Mouse (Mus musculus): ENCODE results near the gene Tspan18. TPM values are rescaled to one million over a fixed set of nuclear protein-coding genes. Genes with fewer than 3 reads are reported as not detected.

The Tspan18 gene
- polyA plus RNA-seq, 2 experiments = 2.2 to 2.3 TPM

DNA sequence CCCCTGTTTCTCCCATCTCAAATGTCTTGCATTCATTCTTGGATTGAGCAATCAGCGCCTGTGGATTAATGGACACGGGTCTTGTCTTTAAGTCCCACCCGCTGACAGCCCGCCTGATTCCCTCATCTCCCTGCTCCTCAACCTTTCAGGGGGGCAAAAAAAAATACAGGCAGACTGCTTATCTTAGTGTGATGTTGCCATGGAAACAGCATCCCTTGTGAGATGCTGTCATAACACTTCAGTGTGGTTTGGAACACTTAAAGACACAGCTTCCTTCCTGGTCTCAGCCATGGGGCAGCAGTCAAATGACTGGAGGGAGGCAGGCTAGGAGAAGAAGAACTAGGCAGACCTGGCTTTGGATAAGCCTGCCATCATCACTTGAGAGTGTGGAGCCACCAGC is 47.0 kb downstream of the Tspan18 start:
- no peak for ATAC-seq (ENCODE audit: insufficient read depth)

DNA sequence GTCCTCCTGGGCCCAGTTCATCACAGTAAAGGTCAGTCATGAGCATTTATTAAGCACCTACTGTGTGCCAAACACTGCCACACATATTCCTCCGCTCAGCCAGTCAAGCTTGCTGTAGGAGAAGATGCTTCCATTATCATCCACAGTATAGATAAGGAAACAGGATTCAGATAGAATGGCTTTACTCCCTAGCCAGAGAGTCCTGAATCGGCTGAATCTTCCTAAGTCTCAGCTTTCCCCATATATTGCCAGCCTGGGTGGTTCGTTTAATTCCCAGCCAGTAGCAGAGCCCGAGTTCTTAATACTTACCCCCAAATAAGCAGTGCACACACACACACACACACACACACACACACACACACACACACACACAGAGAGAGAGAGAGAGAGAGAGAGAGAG is 47.6 kb downstream of the Tspan18 start:
- ATAC-seq (ENCODE audit: insufficient read depth) = no peak
- no peak overlapping the region for H3K4me3 ChIP-seq (ENCODE audit: insufficient read depth in 1 of 2, low read depth in 2 of 2, low read length in 2 of 2)
- peaks cover 0 to 7% of the 10 kb centered on the region in 2 experiments; a peak in 2 of 4 replicates for H3K4me1 ChIP-seq (replicated peaks; ENCODE audit: control insufficient read depth in 2 of 2, insufficient read depth in 2 of 2, low read length in 1 of 2)

More for the DNA sequence above, 47.0 kb downstream of the Tspan18 start:
- Histone ChIP-seq H3K9ac (replicated peaks) (no peak overlapping the region), H3K4me3 (ENCODE audit: insufficient read depth in 1 of 2, low read depth in 2 of 2, low read length in 2 of 2) (no peak overlapping the region), H3K9me3 (ENCODE audit: control insufficient read depth, low read length) (no peaks in the 10 kb centered on the region), H3K27me3 (ENCODE audit: control insufficient read depth, insufficient read depth, low read length) (no peaks in the 10 kb centered on the region), H3K4me1 (replicated peaks; ENCODE audit: control insufficient read depth in 2 of 2, insufficient read depth in 2 of 2, low read length in 1 of 2) (peaks cover 0 to 7% of the 10 kb centered on the region in 2 experiments; a peak in 2 of 4 replicates), H3K4me2 (ENCODE audit: low read depth) (no peak overlapping the region), H3K27ac (no peak overlapping the region), H3K36me3 (replicated peaks; ENCODE audit: control insufficient read depth, insufficient read depth, low read depth) (no peaks in the 10 kb centered on the region)
- DNase-seq (ENCODE audit: low read depth in 3 of 3, low spot score in 3 of 3) = no peak
- TF ChIP-seq CTCF (IDR thresholded peaks at IDR 0.05; ENCODE audit: low read depth) (no peak), EP300 (IDR thresholded peaks at IDR 0.05; ENCODE audit: low read depth) (no peak)
- 68% methylated on average over 4 of the region's 4 CpGs for WGBS (ENCODE audit: insufficient replicate concordance)

DNA sequence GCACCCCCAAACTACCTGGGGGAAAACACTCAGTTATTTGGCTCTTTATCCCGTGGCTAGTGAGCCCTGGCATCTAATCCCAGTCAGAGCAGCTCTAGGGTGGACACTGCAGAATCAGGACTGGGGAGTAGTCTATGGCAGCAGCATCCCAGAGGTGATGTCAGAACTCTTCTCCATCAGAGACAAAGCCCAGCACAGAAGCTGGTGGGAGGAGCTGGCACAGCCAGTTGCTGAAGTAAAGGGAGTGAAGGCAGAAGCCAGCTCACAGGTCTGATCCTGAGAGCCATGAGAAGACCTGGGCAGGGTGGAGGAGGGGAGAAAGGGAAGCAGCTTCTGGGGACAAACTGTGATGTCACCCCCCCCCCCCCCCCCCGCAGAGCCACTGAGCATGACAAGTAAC is 48.0 kb downstream of the Tspan18 start:
- Histone ChIP-seq H3K9me3 (ENCODE audit: control insufficient read depth, low read length) (no peaks in the 10 kb centered on the region), H3K4me3 (ENCODE audit: insufficient read depth in 1 of 2, low read depth in 2 of 2, low read length in 2 of 2) (no peak overlapping the region), H3K4me1 (replicated peaks; ENCODE audit: control insufficient read depth in 2 of 2, insufficient read depth in 2 of 2, low read length in 1 of 2) (peaks cover 0 to 7% of the 10 kb centered on the region in 2 experiments; a peak in 2 of 4 replicates), H3K4me2 (ENCODE audit: low read depth) (no peak overlapping the region), H3K9ac (replicated peaks) (no peak overlapping the region), H3K27me3 (ENCODE audit: control insufficient read depth, insufficient read depth, low read length) (no peaks in the 10 kb centered on the region), H3K27ac (no peak overlapping the region), H3K36me3 (replicated peaks; ENCODE audit: control insufficient read depth, insufficient read depth, low read depth) (no peaks in the 10 kb centered on the region)
- TF ChIP-seq EP300 (IDR thresholded peaks at IDR 0.05; ENCODE audit: low read depth) (no peak), CTCF (IDR thresholded peaks at IDR 0.05; ENCODE audit: low read depth) (no peak)
- DNase-seq (ENCODE audit: low read depth in 3 of 3, low spot score in 3 of 3) = no peak
- WGBS (ENCODE audit: insufficient replicate concordance) = 33% methylated on average over 2 of the region's 2 CpGs
- ATAC-seq (ENCODE audit: insufficient read depth) = no peak

More for the DNA sequence above, 47.6 kb downstream of the Tspan18 start:
- no peaks in the 10 kb centered on the region for H3K27me3 ChIP-seq (ENCODE audit: control insufficient read depth, insufficient read depth, low read length)
- H3K4me2 ChIP-seq (ENCODE audit: low read depth) = no peak overlapping the region
- H3K36me3 ChIP-seq (replicated peaks; ENCODE audit: control insufficient read depth, insufficient read depth, low read depth) = no peaks in the 10 kb centered on the region
- no peak overlapping the region for H3K9ac ChIP-seq (replicated peaks)
- no peak for TF ChIP-seq EP300 (IDR thresholded peaks at IDR 0.05; ENCODE audit: low read depth)
- DNase-seq (ENCODE audit: low read depth in 3 of 3, low spot score in 3 of 3) = no peak
- no peak overlapping the region for H3K27ac ChIP-seq
- WGBS (ENCODE audit: insufficient replicate concordance) = 54% methylated on average over 4 of the region's 4 CpGs
- H3K9me3 ChIP-seq (ENCODE audit: control insufficient read depth, low read length) = no peaks in the 10 kb centered on the region

DNA sequence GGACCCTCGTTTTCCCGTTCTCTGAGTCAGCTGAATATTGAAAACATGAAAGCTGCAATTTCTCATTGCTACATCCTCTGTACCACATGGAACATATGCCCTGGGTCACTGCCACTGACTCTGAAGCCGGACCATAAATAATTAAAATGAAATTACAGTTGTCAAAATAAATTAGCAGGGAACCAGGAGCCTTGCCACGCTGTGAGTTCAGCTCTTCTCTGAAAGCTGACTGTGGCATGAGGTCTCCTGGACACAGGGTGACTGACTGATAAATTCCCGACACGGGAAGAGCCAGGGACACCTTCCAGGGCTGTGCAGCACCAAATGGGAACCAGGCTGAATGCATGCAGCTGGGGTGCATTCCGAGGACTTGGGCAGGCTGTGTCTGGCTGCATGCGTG is 48.5 kb downstream of the Tspan18 start:
- no peaks in the 10 kb centered on the region for H3K9me3 ChIP-seq (ENCODE audit: control insufficient read depth, low read length)
- peaks cover 0 to 5% of the 10 kb centered on the region in 2 experiments; a peak in 2 of 4 replicates for H3K4me1 ChIP-seq (replicated peaks; ENCODE audit: control insufficient read depth in 2 of 2, insufficient read depth in 2 of 2, low read length in 1 of 2)
- H3K36me3 ChIP-seq (replicated peaks; ENCODE audit: control insufficient read depth, insufficient read depth, low read depth) = no peaks in the 10 kb centered on the region
- 54% methylated on average over 8 of the region's 8 CpGs for WGBS (ENCODE audit: insufficient replicate concordance)
- TF ChIP-seq CTCF (IDR thresholded peaks at IDR 0.05; ENCODE audit: low read depth) (no peak), EP300 (IDR thresholded peaks at IDR 0.05; ENCODE audit: low read depth) (no peak)
- H3K27me3 ChIP-seq (ENCODE audit: control insufficient read depth, insufficient read depth, low read length) = no peaks in the 10 kb centered on the region
- H3K9ac ChIP-seq (replicated peaks) = no peak overlapping the region
- no peak overlapping the region for H3K4me3 ChIP-seq (ENCODE audit: insufficient read depth in 1 of 2, low read depth in 2 of 2, low read length in 2 of 2)
- no peak overlapping the region for H3K4me2 ChIP-seq (ENCODE audit: low read depth)
- H3K27ac ChIP-seq = no peak overlapping the region
- DNase-seq (ENCODE audit: low read depth in 3 of 3, low spot score in 3 of 3) (no peak), ATAC-seq (ENCODE audit: insufficient read depth) (no peak)

DNA sequence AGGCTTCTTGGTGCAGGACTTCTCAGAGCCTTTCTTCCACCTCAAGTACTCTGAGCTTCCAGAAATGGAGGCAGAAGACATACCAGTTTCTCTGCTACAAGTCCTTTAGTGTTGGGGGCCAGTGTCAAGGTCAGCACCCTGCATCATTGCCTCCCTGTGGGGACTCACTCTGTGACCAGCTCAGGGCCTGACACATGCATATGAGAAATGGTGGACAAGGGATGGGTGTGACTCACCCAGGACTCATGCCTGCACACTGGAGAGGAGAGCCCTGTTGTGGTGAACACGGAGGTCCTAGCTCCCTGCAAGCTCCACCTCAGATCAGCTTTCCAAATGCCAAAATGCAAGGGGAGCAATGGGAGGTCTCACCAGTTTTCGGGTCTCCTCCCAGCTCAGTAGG is 49.7 kb downstream of the Tspan18 start:
- Histone ChIP-seq H3K27me3 (ENCODE audit: control insufficient read depth, insufficient read depth, low read length) (no peaks in the 10 kb centered on the region), H3K4me2 (ENCODE audit: low read depth) (no peak overlapping the region), H3K9me3 (ENCODE audit: control insufficient read depth, low read length) (no peaks in the 10 kb centered on the region), H3K4me1 (replicated peaks; ENCODE audit: control insufficient read depth in 2 of 2, insufficient read depth in 2 of 2, low read length in 1 of 2) (no peaks in the 10 kb centered on the region; a peak in 1 of 4 replicates), H3K36me3 (replicated peaks; ENCODE audit: control insufficient read depth, insufficient read depth, low read depth) (no peaks in the 10 kb centered on the region), H3K9ac (replicated peaks) (no peak overlapping the region), H3K27ac (no peak overlapping the region), H3K4me3 (ENCODE audit: insufficient read depth in 1 of 2, low read depth in 2 of 2, low read length in 2 of 2) (no peak overlapping the region)
- no peak for TF ChIP-seq EP300 (IDR thresholded peaks at IDR 0.05; ENCODE audit: low read depth)
- TF ChIP-seq CTCF (IDR thresholded peaks at IDR 0.05; ENCODE audit: low read depth) = no peak
- ATAC-seq (ENCODE audit: insufficient read depth) (no peak), DNase-seq (ENCODE audit: low read depth in 3 of 3, low spot score in 3 of 3) (no peak)
- 34% methylated on average over 2 of the region's 2 CpGs for WGBS (ENCODE audit: insufficient replicate concordance)

Measured in liver, embryonic 14.5 days (tissue).